Mouse (Mus musculus) neutrophil, adult 83 days (primary cell): ENCODE measurements around the gene Tmem184c. TPM values are rescaled to one million over a fixed set of nuclear protein-coding genes. Genes with fewer than 3 reads are reported as not detected.

Experiments
- total RNA-seq, 2 experiments: library from RNA; stranded (reverse); gene quantifications; one replicate each; pipeline ENCODE4 v1.2.4; 2023

The Tmem184c gene
- total RNA-seq, result 1 to 10 TPM; 6.5 to 8.2 TPM

DNA sequence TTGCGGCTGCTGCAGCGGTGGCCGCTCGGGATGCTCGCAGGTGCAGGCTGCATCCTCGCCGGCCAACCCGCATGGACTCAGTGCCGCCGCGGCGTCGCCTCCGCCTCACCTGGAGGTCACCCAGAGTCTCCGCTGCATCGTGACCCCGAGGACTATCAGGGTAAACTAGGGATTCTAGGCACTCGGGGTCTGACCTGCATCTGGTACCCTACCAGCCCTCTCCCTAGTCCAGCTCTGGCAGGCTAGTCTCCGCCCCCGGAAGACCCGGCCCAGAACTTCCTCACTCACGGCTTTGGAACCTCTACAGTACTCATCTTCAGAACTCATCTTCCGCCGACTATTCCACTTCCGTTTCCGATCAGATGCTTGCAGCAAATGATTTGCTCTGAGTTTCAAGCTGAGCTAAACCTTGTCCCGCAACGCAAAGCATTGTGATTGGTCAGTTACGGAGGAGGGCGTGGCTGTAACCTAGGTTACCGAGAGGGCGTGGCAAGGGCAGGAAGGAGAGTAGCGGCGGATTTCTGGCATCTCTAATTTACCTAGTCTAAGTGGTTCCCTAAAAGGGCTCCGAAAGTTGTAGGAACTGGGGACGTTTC lies at the start of gene Tmem184c:
Tmem184c (minus strand) TSS at position 325 of the 596 bp plus-strand sequence.

GRCm38 (mm10) chr8:77549121-77549706 lies 61.3 kb downstream of the Tmem184c start, which contains the start of gene Prmt9:
Prmt9 (plus strand) TSS chr8:77549397.

Other genes with a start within 250 kb of the Tmem184c start
- gene Arhgap10, start 92.7 kb downstream of the Tmem184c start, total RNA-seq, result 10 to 100 TPM in 1 of 2 experiments, 1 to 10 TPM in 1; 9.9 to 10.6 TPM
- gene Prmt9, start 61.3 kb downstream of the Tmem184c start, total RNA-seq, result 10 to 100 TPM; 16.3 to 16.6 TPM
- 1 to 10 TPM; 3.2 to 3.4 TPM for gene Ednra, start 113.8 kb upstream of the Tmem184c start, total RNA-seq